9 mouse cellular contexts compared by ENCODE assay signal in the genomic region with DNA sequence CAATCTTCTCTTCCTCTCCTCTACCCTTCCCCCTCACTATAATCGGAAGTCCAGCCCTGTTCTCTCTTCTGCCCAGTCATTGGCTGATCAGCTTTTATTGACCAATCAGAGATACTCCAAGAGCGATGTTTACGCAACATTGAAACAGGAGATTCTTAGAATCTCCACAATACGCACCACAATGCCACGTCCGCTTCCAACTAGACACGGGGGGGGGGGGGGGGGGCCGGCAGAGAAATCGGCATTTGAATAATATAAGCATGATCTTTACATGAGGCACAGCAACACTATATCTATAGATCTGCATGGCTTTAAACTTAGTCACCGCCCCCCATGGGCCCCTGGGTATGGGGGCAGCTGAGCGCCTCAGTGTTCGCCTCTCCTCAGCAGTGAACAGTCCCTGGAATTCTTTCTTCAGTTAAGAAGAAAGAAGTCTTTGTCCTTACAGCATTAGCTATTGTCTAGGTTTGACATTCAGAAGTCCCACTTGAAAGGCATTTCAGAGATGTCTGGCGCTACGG. TPM values are rescaled to one million over a fixed set of nuclear protein-coding genes. Genes with fewer than 3 reads are reported as not detected.
DNase-seq lines count a peak whose midpoint lies in the region; ATAC-seq and TF ChIP-seq lines count a peak whose summit lies in the region.
"Had no signal": no experiment of that assay in that cellular context is flagged by ENCODE, and none has a peak within 500 bp of the region (broad histone marks: within the 10 kb centered on the region; RNA-seq: fewer than 3 reads in every experiment).

No protein-coding gene starts in this region.

- intact Hi-C loops in heart, adult 2 months (cut with DNase I) = loop anchor here (5.0 kb wide), 1 partner anchor 93 kb away; no protein-coding TSS in a partner anchor
- intact Hi-C loops in gastrocnemius, postnatal 14 days (cut with DNase I; ENCODE audit: low total_unique reads) = no loop called here

- no peaks in the 10 kb centered on the region for H3K36me3 ChIP-seq in heart, embryonic 13.5 days
- peaks cover 4% of the 10 kb centered on the region for H3K36me3 ChIP-seq in heart, adult 2 months (ENCODE audit: control insufficient read depth, insufficient read depth, low read length)
- H3K36me3 ChIP-seq in hindbrain, embryonic 12.5 days = no peaks in the 10 kb centered on the region
- H3K36me3 ChIP-seq in midbrain, embryonic 12.5 days = no peaks in the 10 kb centered on the region

- H3K27ac ChIP-seq in heart, embryonic 13.5 days (replicated peaks) = no peak overlapping the region
- no peak overlapping the region for H3K27ac ChIP-seq in heart, adult 2 months
- H3K27ac ChIP-seq in hindbrain, embryonic 12.5 days = peak overlapping the region; percentile 81
- H3K27ac ChIP-seq in midbrain, embryonic 12.5 days (replicated peaks) = peak overlapping the region; percentile 80
- H3K27ac ChIP-seq: kidney, postnatal 0 days had no signal

- no peak overlapping the region for H3K4me3 ChIP-seq in heart, embryonic 13.5 days
- no peak overlapping the region for H3K4me3 ChIP-seq in heart, adult 2 months
- H3K4me3 ChIP-seq in hindbrain, embryonic 12.5 days = peak overlapping the region; percentile 35
- H3K4me3 ChIP-seq in midbrain, embryonic 12.5 days = peak overlapping the region; percentile 37

- H3K79me2 ChIP-seq in heart, adult 2 months (replicated peaks; ENCODE audit: control insufficient read depth, insufficient read depth, low read length) = no peaks in the 10 kb centered on the region

- no peaks in the 10 kb centered on the region for H3K9me3 ChIP-seq in heart, embryonic 13.5 days
- no peaks in the 10 kb centered on the region for H3K9me3 ChIP-seq in hindbrain, embryonic 12.5 days (replicated peaks)
- H3K9me3 ChIP-seq in midbrain, embryonic 12.5 days = no peaks in the 10 kb centered on the region

- TF ChIP-seq POLR2A in heart, adult 2 months (IDR thresholded peaks at IDR 0.05; ENCODE audit: insufficient read depth, low read depth, low read length) = no peak

- no peak for TF ChIP-seq EP300 in heart, adult 2 months (IDR thresholded peaks at IDR 0.05; ENCODE audit: insufficient read depth, low read depth, low read length)

- no peak for TF ChIP-seq CTCF in heart, adult 2 months (IDR thresholded peaks at IDR 0.05)

- H3K27me3 ChIP-seq in heart, embryonic 13.5 days (replicated peaks) = no peaks in the 10 kb centered on the region
- no peaks in the 10 kb centered on the region for H3K27me3 ChIP-seq in heart, adult 2 months (ENCODE audit: control insufficient read depth, insufficient read depth, low read length)
- H3K27me3 ChIP-seq in hindbrain, embryonic 12.5 days = no peaks in the 10 kb centered on the region
- no peaks in the 10 kb centered on the region for H3K27me3 ChIP-seq in midbrain, embryonic 12.5 days

- no peak for ATAC-seq in heart, embryonic 13.5 days (ENCODE audit: extremely low read depth, insufficient number of reproducible peaks, low FRiP score, low TSS enrichment)
- peak; percentile 97 for ATAC-seq in hindbrain, embryonic 12.5 days (ENCODE audit: low FRiP score)
- peak; percentile 97 for ATAC-seq in midbrain, embryonic 12.5 days (ENCODE audit: low FRiP score, low read depth)

- H3K4me2 ChIP-seq in heart, embryonic 13.5 days = peak overlapping the region; percentile 51
- peak overlapping the region; percentile 47 for H3K4me2 ChIP-seq in hindbrain, embryonic 12.5 days (replicated peaks)
- H3K4me2 ChIP-seq in midbrain, embryonic 12.5 days (replicated peaks) = peak overlapping the region; percentile 49

- DNase-seq in heart, adult 2 months = no peak
- peak; percentile 86 for DNase-seq in ZHBTc4 (ENCODE audit: low read depth, low spot score)
- DNase-seq in thymus, postnatal 14 days = no peak
- no peak for DNase-seq in adrenal gland, adult 8-10 months
- no peak for DNase-seq in gastrocnemius, postnatal 14 days

- peaks cover 26% of the 10 kb centered on the region for H3K4me1 ChIP-seq in heart, embryonic 13.5 days
- H3K4me1 ChIP-seq in heart, adult 2 months (ENCODE audit: control insufficient read depth, insufficient read depth, low read length) = peaks cover 2% of the 10 kb centered on the region
- H3K4me1 ChIP-seq in hindbrain, embryonic 12.5 days = peaks cover 9% of the 10 kb centered on the region
- peaks cover 9% of the 10 kb centered on the region for H3K4me1 ChIP-seq in midbrain, embryonic 12.5 days

- 53% methylated on average over 14 of the region's 14 CpGs for WGBS in heart, embryonic 13.5 days
- WGBS in heart, adult 2 months = 66% methylated on average over 14 of the region's 14 CpGs
- 19% methylated on average over 14 of the region's 14 CpGs for WGBS in hindbrain, embryonic 12.5 days
- WGBS in midbrain, embryonic 12.5 days = 15% methylated on average over 14 of the region's 14 CpGs

- peak overlapping the region; percentile 52; the same call in 1 of the 2 replicates for H3K9ac ChIP-seq in heart, embryonic 13.5 days
- no peak overlapping the region for H3K9ac ChIP-seq in heart, adult 2 months (ENCODE audit: low read depth, low read length)
- peak overlapping the region; percentile 5; the same call in 1 of the 2 replicates for H3K9ac ChIP-seq in hindbrain, embryonic 12.5 days
- no peak overlapping the region for H3K9ac ChIP-seq in midbrain, embryonic 12.5 days (replicated peaks)

RNA-seq across cellular contexts. Expression of gene Nhlrc1, which starts 39.6 kb away (rescaled TPM):
- polyA plus RNA-seq in heart, embryonic 13.5 days (2015; fragmentation: Nextera tagmentation; extraction: Ambion mirVana) = 3.8 and 4.1 TPM in 2 replicates
- 1 to 10 TPM; 6.6 to 6.8 TPM for total RNA-seq in heart, adult 2 months (2021)
- 6.1 and 8.6 TPM in 2 replicates for polyA plus RNA-seq in heart, adult 2 months (2012; rRNA removed)
- 7.4 and 8.0 TPM in 2 replicates for polyA plus RNA-seq in hindbrain, embryonic 12.5 days (2016; fragmentation: Nextera tagmentation; extraction: Ambion mirVana)
- polyA plus RNA-seq in midbrain, embryonic 12.5 days (2016; fragmentation: Nextera tagmentation; extraction: Ambion mirVana) = 7.0 and 7.5 TPM in 2 replicates
- 1 to 10 TPM; 6.2 to 9.8 (median 8.7) TPM for total RNA-seq in adrenal gland, adult 8-10 months (2022)
- total RNA-seq in gastrocnemius, postnatal 14 days (2021) = 1 to 10 TPM; 2.8 to 3.8 TPM

RNA-seq across cellular contexts. Expression of gene Kif13a, which starts 45.4 kb away (rescaled TPM):
- polyA plus RNA-seq in heart, embryonic 13.5 days (2015; fragmentation: Nextera tagmentation; extraction: Ambion mirVana) = 22.9 and 32.9 TPM in 2 replicates
- total RNA-seq in heart, adult 2 months (2021) = 100 to 1,000 TPM; 108 to 113 TPM
- 49.8 and 75.4 TPM in 2 replicates for polyA plus RNA-seq in heart, adult 2 months (2012; rRNA removed)
- polyA plus RNA-seq in hindbrain, embryonic 12.5 days (2016; fragmentation: Nextera tagmentation; extraction: Ambion mirVana) = 22.3 and 23.9 TPM in 2 replicates
- 22.0 and 24.3 TPM in 2 replicates for polyA plus RNA-seq in midbrain, embryonic 12.5 days (2016; fragmentation: Nextera tagmentation; extraction: Ambion mirVana)
- 10 to 100 TPM; 39.1 to 46.8 (median 42.3) TPM for total RNA-seq in adrenal gland, adult 8-10 months (2022)
- total RNA-seq in gastrocnemius, postnatal 14 days (2021) = 10 to 100 TPM; 56.0 to 56.5 TPM

Comparison
In these comparisons a context has a peak if more than half of its experiments do, and no peak if none do; other contexts are left out.
1. H3K9ac ChIP-seq: peak in heart, embryonic 13.5 days (single experiment) and hindbrain, embryonic 12.5 days (single experiment); none in heart, adult 2 months (single experiment) and midbrain, embryonic 12.5 days (single experiment).
2. H3K27ac ChIP-seq: peak in hindbrain, embryonic 12.5 days (single experiment) and midbrain, embryonic 12.5 days (single experiment); none in heart, embryonic 13.5 days (single experiment) and heart, adult 2 months (single experiment).
3. H3K4me3 ChIP-seq: peak in hindbrain, embryonic 12.5 days (single experiment) and midbrain, embryonic 12.5 days (single experiment); none in heart, embryonic 13.5 days (single experiment) and heart, adult 2 months (single experiment).
4. Peak in every context shown above with its lines, with median percentiles within 50 percentile points of each other: H3K4me2 ChIP-seq.